Mouse (Mus musculus): ENCODE measurements around the gene Notch1. TPM values are rescaled to one million over a fixed set of nuclear protein-coding genes. Genes with fewer than 3 reads are reported as not detected.

Notch1 gene
- polyA plus RNA-seq, 1 experiment from 2014 or later, result 13.3 TPM

Small RNA genes lying within 50 kb of the gene (microRNA-seq; reads per million reads assigned to microRNA genes)
- gene Mir6996, result 0.62 reads per million

Other genes with a start within 250 kb of the Notch1 start
- gene Ccdc187, start 222.1 kb downstream of the Notch1 start, polyA plus RNA-seq (2015; fragmentation: Nextera tagmentation; extraction: Ambion mirVana), result 0.15 and 0.19 TPM in 2 replicates
- 177 and 185 TPM in 2 replicates for gene Gpsm1, start 201.1 kb downstream of the Notch1 start, polyA plus RNA-seq (2015; fragmentation: Nextera tagmentation; extraction: Ambion mirVana)
- 30.1 and 32.6 TPM in 2 replicates for gene Dnlz, start 164.6 kb downstream of the Notch1 start, polyA plus RNA-seq (2015; fragmentation: Nextera tagmentation; extraction: Ambion mirVana)
- gene Card9, start 155.7 kb downstream of the Notch1 start, polyA plus RNA-seq (2015; fragmentation: Nextera tagmentation; extraction: Ambion mirVana), result 1.9 and 2.9 TPM in 2 replicates
- 29.1 and 36.4 TPM in 2 replicates for gene Snapc4, start 136.0 kb downstream of the Notch1 start, polyA plus RNA-seq (2015; fragmentation: Nextera tagmentation; extraction: Ambion mirVana)
- 158 and 169 TPM in 2 replicates for gene Entr1, start 127.3 kb downstream of the Notch1 start, polyA plus RNA-seq (2015; fragmentation: Nextera tagmentation; extraction: Ambion mirVana)
- 96.0 and 98.9 TPM in 2 replicates for gene Pmpca, start 127.3 kb downstream of the Notch1 start, polyA plus RNA-seq (2015; fragmentation: Nextera tagmentation; extraction: Ambion mirVana)
- gene Inpp5e, start 107.5 kb downstream of the Notch1 start, polyA plus RNA-seq (2015; fragmentation: Nextera tagmentation; extraction: Ambion mirVana), result 24.9 and 25.6 TPM in 2 replicates
- 15.4 and 19.3 TPM in 2 replicates for gene Sec16a, start 71.4 kb downstream of the Notch1 start, polyA plus RNA-seq (2015; fragmentation: Nextera tagmentation; extraction: Ambion mirVana)
- gene Egfl7, start 63.4 kb upstream of the Notch1 start, polyA plus RNA-seq (2015; fragmentation: Nextera tagmentation; extraction: Ambion mirVana), result 75.4 and 76.2 TPM in 2 replicates
- gene Gm20532, start 70.0 kb upstream of the Notch1 start, polyA plus RNA-seq (2015; fragmentation: Nextera tagmentation; extraction: Ambion mirVana), result not detected in 2 replicates
- 6.2 and 7.2 TPM in 2 replicates for gene Agpat2, start 87.8 kb upstream of the Notch1 start, polyA plus RNA-seq (2015; fragmentation: Nextera tagmentation; extraction: Ambion mirVana)
- gene Fam69b, start 111.8 kb upstream of the Notch1 start, polyA plus RNA-seq (2015; fragmentation: Nextera tagmentation; extraction: Ambion mirVana), result 153 and 156 TPM in 2 replicates
- not detected in 2 replicates for gene Lcn4, start 154.6 kb upstream of the Notch1 start, polyA plus RNA-seq (2015; fragmentation: Nextera tagmentation; extraction: Ambion mirVana)

Data from hindbrain, embryonic 16.5 days (tissue).